Mouse (Mus musculus) retina, postnatal 1 day (tissue): ENCODE data around the gene Cfap157.

Experiments
- DNase-seq: peaks from one replicate; pipeline ENCODE4 v3.0.0-alpha.2; 2012

Gene Cfap157

DNA sequence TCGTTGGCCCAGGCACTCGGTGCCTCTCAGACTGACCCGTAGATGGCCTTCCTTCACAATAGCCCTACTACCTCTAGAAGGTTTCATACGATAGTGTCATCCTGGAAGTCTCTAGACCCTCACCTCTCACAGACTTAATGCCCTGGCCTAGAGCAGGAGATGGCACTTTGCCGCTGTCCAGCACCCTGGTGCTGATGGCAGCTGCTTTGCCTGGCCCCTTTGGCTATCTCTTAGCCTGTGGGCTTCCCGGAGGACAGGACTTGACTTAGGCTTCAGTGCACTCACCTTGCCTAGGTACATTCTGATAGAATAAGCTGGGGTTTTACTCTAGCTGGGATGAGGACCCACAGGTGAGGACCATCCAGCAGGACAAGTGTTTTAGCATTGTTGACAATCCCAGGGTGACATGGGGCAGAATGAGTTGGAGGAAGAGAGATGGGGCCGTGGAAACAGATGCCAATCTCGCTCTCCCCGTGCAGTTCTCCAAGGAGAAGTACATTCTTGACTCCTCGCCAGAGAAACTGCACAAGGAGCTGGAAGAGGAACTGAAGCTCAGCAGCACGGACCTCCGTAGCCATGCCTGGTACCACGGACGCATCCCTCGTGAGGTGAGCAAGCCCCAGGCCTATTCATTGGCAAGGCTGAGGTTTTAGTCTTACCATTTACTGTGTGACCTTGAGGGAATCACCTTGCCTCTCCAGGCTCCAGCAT lies 39.8 kb downstream of the Cfap157 start:
- no peak for DNase-seq

DNA sequence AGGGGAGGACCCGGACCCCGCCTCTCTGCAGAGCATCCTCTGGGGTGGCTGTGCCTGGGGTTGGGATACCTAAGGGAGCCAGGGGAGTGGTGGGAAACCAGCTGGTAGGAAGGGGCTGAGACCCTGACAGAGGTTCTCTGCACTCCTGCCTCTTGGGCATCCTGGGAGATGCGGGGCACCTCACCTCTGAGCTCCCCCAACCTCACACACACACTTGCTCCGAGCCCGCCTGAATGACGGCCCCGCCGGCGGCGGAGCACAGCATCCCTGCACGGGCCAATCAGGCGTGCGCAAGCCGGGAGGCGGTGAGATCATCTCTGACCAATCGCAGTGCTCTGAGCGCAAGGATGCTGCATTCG lies 42.1 kb downstream of the Cfap157 start:
- peak; percentile 92 for DNase-seq

DNA sequence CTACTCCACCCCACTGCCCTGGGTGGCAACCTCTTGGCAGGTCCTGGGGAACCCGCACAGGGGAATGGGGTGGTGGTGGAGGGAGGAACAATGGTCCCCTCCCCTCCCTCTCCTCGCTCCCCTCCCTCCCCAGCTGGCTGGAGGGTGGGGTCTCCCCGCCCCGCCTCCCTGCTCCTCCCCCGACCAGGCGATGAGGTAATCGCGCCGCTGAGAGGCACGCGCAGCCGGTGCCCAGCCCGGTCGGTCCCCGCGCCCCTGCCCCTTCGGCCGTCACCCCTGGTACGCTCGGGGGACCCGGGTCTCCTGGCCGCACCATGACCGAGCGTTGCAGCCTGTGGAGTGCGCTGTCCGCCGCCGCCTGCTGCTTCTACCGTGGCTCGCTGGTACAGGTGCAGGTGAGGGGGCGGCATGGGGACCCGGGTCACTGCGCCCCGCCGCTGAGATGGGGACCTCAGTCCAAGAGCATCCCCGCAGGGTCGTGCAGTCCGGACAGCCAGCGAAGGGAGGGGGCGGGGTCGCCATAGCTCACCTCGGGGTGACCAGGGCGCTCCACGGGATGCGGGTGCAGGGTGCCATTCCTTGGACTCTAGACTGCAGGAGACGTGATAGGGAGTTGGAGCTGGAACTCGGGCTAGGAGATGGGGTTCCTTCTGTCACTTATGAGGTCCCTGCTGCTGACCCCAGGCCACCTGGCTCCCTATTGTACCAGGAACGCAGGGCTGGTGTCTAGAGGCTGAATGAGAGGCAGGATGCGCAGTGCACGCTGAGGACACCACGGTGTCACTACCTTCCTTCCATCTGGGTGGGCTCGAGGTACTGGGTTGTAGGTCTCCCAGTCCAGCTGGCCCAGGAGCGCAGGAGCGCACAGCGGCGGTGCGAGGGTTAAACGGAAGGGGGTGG lies 42.7 kb downstream of the Cfap157 start:
- peak; percentile 86 for DNase-seq

DNA sequence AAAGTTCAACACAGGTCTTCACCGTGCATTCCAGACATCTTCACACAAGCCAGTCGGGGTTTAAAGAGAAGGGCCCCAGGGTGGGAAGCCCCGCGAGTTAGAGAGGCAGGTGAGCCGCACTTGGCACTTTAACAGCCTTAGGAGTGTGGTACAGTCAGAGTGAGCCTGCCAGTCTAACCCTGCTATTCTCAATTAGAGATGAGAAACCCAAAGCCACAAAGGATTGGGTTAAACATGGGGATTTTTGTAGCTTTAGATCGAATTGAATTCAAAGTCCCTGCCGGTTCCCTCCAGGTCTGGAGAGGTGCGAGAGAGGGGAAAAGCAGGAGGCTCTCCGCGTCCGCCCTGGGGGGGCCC lies 43.3 kb downstream of the Cfap157 start, which contains the start of gene 6330409D20Rik:
Gene 6330409D20Rik, minus strand, starts transcription at position 101 of the 357 bp plus-strand sequence.
- no peak for DNase-seq

DNA sequence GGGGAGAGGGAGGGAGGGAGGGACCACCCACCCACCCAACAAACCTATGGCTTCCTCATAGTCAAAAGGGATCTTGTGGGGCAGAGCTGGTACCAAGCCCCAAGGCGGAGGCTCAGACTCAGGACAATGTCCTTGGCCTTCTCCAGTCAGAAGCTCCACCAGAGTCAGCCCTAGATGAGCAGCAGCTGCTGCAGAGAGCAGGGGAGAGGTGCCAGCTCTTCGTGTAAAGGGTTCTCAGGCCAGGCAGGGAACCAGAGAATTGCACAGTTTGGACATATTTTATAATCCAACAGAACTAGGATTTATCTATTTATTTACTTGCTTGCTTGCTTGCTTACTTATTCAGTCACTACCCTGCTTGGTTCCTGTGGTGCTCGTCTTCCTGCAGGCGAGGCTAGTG lies 44.9 kb downstream of the Cfap157 start:
- DNase-seq: no peak

DNA sequence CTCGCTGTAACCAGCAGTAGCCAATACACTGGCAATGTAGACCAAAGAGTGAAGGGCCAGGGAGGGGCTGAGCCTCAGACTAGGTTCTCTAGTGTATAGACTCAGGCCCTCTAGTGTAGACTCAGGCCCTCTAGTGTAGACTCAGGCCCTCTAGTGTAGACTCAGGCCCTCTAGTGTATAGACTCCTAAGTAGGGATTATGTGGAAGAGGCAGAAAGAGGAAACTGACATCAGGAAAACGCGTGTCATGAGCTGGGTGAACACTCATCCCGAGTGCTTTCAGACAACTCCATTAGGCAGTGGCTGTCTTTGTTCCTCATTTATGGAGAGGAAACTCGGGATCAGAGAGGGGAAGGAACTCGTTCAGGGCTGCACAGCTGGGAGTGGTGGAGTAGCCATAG lies 47.2 kb downstream of the Cfap157 start:
- no peak for DNase-seq

DNA sequence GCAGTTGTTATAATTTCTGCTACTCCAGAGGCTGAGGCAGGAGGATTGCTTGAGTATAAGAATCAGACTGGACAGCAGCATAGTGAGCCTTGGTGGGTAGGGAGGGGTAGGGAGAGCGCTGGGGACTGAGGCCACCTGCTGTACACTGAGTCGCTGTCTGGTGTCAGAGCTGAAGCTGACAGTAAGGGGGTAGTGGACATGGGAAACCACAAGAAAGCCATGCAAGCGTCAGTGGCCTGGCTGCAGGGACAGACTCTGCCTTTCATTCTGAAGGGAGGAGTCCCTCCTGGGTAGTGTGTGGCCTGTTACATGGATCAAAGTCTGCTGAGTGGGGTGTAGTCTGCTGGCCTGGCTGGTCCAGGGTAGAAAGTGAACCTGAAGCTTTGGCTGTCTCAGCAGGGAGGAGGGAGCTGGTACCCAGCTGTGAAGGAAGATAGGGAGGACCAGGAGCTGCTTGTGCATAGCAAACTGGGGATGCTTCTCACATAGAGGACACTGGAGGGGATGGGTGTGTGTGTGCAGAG lies 47.9 kb downstream of the Cfap157 start:
- DNase-seq: no peak

DNA sequence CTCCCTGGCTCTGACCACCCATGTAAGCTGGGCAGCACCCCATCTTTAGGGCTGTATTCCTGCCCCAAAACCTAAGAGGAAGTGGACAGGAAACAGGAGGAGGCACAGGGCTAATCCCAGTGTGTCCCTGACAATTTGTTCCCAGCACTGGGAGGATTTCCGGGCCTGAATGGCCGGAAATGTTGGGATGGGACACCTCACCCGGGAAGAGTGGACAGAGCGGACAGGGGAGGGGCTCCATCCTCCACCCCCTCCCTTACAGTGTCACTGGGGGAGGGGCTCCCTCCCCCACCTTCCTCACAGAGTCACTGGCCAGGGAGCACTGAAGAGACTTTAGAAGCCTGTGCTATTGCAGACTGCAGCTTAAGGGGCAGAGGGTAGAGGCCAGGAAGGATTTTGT lies 49.3 kb downstream of the Cfap157 start:
- DNase-seq: no peak

DNA sequence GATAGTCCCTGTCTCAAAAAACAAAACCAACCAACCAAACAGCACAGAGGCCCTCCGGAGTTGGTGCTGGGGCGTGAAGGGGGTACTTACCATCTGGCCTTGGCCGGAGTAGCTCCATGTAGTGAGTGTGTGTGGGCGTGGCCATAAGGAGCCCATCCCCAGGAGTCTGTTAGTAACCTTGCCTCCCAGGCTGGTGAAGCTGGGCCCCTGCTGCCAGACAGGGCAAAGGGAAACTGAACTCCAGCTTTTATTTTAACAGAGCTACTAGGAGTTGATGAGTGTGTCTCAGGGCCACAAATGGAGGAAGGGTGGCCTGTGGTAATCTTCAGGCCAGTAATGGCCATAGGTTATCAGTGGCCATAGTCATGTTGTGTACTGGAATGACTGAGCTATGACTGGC lies 49.7 kb downstream of the Cfap157 start:
- no peak for DNase-seq

DNA sequence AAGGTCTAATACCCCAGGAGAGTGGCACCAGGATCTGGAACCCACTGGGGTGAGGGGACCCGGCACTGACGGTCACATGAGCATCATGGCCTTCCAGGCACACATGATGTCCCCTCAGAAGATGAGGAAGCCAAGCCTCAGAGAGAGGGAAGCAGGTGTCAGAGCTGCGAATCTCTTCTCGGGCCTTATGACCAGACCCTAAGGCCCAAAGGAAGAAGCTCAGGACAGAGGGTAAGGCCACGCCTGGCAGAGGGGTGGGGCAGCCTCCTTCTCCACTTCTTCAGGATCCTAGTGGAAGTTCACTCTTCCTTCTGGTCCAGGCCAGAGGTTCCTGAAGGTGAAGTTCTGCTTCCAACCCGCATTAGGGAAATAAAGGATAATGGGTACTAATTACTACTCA lies 51.5 kb downstream of the Cfap157 start:
- no peak for DNase-seq

DNA sequence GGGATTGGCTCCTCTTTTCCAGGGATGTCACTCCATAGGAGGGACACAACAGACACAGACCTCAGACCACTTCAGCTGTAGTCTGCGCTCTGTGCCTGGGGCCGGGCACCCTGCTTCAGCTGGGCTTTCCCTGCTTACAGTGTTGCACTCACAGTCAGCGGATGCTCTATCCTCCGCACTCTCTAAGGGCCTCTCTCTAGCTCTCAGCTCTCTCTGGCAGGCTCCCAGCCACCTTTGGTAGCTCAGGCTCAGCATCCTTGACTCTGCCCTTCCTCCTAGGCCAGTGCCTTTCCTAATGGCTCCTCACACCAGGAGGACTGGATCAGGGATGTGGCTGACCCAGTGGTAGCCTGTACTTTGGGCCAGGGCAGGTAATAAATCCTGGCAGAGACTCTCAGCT lies 52.3 kb downstream of the Cfap157 start:
- no peak for DNase-seq

DNA sequence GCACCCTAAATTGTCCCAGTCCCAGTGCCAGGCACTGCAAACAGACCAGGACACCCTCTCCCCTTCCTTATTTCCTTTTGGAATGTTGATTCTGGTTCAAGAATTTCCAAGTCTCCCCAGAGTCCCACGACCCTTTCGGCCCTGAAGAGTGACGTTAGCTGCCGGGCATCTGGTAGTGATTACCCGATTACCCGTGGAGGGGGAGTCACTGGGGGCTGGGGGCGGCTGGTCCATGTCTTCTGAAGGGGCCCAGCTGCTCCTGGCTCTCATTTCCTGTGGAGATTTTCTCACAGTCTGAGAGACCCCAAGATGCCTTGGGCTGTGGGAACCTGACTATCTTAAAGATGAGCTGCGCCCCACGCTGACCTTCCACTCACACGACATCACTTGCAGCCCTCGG lies 53.4 kb downstream of the Cfap157 start:
- no peak for DNase-seq

DNA sequence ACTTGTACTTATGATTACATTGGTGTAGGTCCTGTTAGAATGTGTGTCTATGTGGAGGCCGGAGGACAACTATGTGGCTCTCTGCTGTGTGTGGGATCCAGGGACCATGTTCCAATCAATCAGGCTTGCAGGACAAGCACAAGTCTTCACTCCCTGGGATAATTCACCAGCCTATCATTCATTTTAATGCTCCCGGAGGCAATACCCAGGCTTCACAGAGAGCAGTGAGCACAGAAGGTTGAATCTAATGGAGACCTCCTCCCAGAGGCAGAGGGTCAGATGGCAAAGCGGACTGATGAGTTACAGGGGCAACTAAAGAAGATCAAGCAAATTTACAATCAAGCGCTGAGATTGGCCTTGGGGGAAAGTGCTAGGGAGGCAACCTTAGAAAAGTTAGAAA lies 54.7 kb downstream of the Cfap157 start:
- DNase-seq: no peak

DNA sequence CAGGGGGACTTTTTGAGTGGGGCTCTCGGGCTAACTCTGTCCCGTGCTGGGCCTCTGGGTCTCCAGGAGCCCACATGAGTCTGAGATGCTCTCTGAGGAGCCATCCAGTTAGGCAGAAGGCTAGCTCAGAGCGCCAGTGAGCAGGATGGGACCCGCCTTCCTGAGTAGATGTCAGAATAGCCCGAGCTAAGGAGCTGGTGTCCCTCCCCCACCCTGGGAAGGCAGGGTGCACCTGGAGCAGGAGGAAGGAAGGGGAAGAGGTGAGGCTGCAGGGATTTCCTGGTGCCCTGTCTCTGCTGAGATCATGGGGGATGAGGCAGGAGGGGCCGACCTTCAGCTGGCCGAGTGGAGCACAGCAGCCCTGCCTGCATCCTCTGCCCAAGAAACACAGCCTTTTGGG lies 55.8 kb downstream of the Cfap157 start:
- DNase-seq: no peak

DNA sequence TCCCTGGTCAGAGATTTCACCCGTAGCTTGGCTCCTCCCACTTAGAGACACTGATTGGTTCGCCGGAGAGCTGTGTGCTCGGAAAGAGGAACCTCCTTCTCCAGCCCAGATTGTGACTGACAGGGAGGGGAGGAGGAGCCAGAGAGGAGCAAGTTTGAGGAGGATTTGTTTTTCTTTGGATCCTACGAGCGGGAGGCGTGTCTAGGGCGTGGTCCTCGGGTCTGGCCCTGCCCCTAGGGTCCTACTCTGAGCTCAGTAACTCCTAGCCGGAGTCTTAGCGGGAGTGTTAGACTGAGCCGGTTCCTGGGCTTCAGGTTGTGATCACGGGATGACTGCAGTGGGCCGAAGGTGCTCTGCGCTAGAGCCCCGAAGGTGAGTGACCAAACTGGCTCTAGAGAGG lies 56.8 kb downstream of the Cfap157 start:
- peak; percentile 99 for DNase-seq
